Mouse (Mus musculus): ENCODE measurements around the gene Ccdc6. TPM values are rescaled to one million over a fixed set of nuclear protein-coding genes. Genes with fewer than 3 reads are reported as not detected.

The Ccdc6 gene
- polyA plus RNA-seq, 1 experiment from 2014 or later: 18.3 TPM

DNA sequence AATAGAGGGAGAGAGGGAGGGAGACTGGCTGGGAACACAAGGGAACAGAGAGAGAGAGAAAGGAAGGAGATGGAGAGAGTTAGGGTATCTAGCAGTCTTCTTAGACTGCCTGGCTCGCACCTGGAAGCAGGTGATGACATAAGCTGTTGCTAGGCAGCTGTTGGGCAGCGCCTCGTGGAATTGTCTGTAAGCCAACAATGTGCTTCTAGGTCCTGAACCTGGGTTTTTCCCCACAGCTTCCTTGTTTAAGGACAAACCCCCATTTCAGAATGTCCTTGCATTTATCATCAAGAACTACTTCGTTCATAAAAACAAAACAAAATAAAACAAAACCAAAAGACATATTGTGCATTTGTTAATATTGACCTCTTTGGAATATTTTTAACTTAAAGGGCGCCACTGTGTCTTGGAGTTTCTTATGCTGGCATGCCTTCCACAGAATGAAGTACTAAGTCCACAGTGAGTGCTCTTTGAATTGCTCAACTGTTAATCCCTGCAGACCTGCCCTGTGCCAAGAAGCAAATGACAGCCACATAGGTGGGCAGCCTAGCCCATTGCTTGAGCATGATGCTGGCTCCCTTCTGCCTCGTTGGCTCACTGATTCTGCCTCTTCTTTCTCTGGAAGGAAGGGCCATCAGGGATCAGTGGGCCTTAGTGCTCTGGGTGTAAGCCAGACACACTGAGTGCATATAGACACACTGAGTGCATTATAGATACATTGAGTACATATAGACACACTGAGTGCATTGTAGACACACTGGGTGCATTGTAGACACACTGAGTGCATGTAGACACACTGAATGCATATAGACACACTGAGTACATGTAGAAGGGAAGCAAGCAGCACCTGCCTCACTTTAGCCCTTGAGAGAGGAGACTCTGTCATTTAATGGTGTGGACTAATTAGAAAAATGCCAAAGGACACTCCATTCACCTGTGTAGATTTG, 29.5 kb upstream of the Ccdc6 start:
- H3K9ac ChIP-seq (replicated peaks; ENCODE audit: low read length): no peak overlapping the region
- H3K36me3 ChIP-seq (ENCODE audit: insufficient read depth, low read length): no peaks in the 10 kb centered on the region
- 58% methylated on average over 6 of the region's 6 CpGs for WGBS
- H3K27me3 ChIP-seq (ENCODE audit: insufficient read depth, low read length): no peaks in the 10 kb centered on the region
- H3K9me3 ChIP-seq (ENCODE audit: low read length): peaks cover 3% of the 10 kb centered on the region; the same call in 1 of the 2 replicates
- H3K4me3 ChIP-seq (ENCODE audit: low read length): no peak overlapping the region
- no peaks in the 10 kb centered on the region for H3K4me1 ChIP-seq (ENCODE audit: insufficient read depth, low read length)
- ATAC-seq (ENCODE audit: low FRiP score, low TSS enrichment): no peak
- no peak overlapping the region for H3K27ac ChIP-seq (ENCODE audit: low read length)
- H3K4me2 ChIP-seq (replicated peaks; ENCODE audit: low read depth, low read length): no peak overlapping the region

DNA sequence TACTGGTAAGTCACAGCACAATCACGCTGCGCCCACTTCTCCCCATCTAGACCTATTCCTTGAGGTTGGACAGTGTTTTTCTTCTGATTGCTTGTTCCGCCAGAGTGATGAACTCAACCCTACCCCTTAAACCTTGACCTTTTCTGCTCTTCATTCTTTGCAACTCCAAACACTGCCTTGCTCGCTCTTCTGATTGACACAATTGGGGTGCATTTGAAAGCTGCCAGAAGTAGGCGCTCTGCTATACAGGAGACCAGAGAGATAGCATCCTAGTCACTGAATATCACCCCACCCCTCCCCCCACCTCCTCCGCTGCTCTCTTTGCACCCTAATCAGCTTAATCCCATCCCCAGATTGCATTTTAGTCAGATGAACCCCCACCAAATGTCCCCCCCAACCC, 27.6 kb upstream of the Ccdc6 start:
- Histone ChIP-seq H3K27me3 (ENCODE audit: insufficient read depth, low read length) (no peaks in the 10 kb centered on the region), H3K4me3 (ENCODE audit: low read length) (no peak overlapping the region), H3K36me3 (ENCODE audit: insufficient read depth, low read length) (no peaks in the 10 kb centered on the region), H3K27ac (ENCODE audit: low read length) (no peak overlapping the region), H3K9me3 (ENCODE audit: low read length) (peaks cover 3% of the 10 kb centered on the region; the same call in 1 of the 2 replicates), H3K9ac (replicated peaks; ENCODE audit: low read length) (no peak overlapping the region), H3K4me1 (ENCODE audit: insufficient read depth, low read length) (no peaks in the 10 kb centered on the region), H3K4me2 (replicated peaks; ENCODE audit: low read depth, low read length) (no peak overlapping the region)
- ATAC-seq (ENCODE audit: low FRiP score, low TSS enrichment): no peak
- WGBS: 62% methylated on average over 6 of the region's 6 CpGs

DNA sequence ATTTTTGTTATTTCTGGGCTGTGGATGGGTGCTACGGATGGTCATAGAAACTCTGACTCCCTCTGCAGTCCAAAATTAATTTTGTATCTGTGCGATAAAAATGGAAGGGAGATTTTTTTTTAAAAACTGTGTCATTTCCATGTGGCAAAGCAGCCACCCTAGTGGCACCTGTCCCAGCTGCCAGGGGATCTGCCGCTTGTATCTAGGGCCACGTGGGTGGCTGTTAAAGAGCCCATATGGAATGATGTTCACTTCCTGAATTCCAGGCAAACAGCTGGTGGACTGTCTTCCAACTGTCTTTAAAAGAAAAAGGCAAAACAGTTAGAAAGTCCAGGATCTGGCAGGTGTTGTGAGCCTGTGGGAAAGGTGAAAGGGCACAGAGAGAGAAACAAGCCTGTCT, 25.6 kb upstream of the Ccdc6 start:
- Histone ChIP-seq H3K9me3 (ENCODE audit: low read length) (peaks cover 3% of the 10 kb centered on the region; the same call in 1 of the 2 replicates), H3K4me2 (replicated peaks; ENCODE audit: low read depth, low read length) (no peak overlapping the region), H3K4me1 (ENCODE audit: insufficient read depth, low read length) (no peaks in the 10 kb centered on the region), H3K4me3 (ENCODE audit: low read length) (no peak overlapping the region), H3K27ac (ENCODE audit: low read length) (no peak overlapping the region), H3K36me3 (ENCODE audit: insufficient read depth, low read length) (no peaks in the 10 kb centered on the region), H3K9ac (replicated peaks; ENCODE audit: low read length) (no peak overlapping the region), H3K27me3 (ENCODE audit: insufficient read depth, low read length) (no peaks in the 10 kb centered on the region)
- WGBS: 82% methylated on average over 4 of the region's 4 CpGs
- no peak for ATAC-seq (ENCODE audit: low FRiP score, low TSS enrichment)

DNA sequence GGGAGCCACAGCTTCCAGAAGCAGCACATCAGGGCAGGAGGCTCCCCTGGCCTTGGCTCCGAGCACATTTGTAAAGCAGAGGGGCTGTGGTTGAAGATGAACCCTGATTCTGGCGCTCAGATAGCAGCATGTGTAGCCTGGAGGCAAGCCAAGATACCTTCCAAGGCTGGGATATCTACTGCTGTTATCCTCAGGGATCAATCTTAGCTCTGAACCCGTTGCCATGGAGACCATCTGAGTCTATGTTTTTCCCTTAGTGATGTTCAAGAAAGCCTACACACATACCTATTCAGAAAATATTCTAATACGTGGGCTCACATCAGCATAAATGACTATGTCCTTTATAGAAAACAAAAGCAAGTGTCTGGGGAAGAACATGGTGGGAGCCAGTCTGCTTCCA, 19.5 kb upstream of the Ccdc6 start:
- WGBS: 73% methylated on average over 4 of the region's 4 CpGs
- H3K4me1 ChIP-seq (ENCODE audit: insufficient read depth, low read length): peaks cover 20% of the 10 kb centered on the region
- no peak overlapping the region for H3K9ac ChIP-seq (replicated peaks; ENCODE audit: low read length)
- H3K9me3 ChIP-seq (ENCODE audit: low read length): no peaks in the 10 kb centered on the region
- no peak overlapping the region for H3K4me3 ChIP-seq (ENCODE audit: low read length)
- H3K4me2 ChIP-seq (replicated peaks; ENCODE audit: low read depth, low read length): no peak overlapping the region
- ATAC-seq (ENCODE audit: low FRiP score, low TSS enrichment): no peak
- no peaks in the 10 kb centered on the region for H3K36me3 ChIP-seq (ENCODE audit: insufficient read depth, low read length)
- no peak overlapping the region for H3K27ac ChIP-seq (ENCODE audit: low read length)
- H3K27me3 ChIP-seq (ENCODE audit: insufficient read depth, low read length): no peaks in the 10 kb centered on the region

DNA sequence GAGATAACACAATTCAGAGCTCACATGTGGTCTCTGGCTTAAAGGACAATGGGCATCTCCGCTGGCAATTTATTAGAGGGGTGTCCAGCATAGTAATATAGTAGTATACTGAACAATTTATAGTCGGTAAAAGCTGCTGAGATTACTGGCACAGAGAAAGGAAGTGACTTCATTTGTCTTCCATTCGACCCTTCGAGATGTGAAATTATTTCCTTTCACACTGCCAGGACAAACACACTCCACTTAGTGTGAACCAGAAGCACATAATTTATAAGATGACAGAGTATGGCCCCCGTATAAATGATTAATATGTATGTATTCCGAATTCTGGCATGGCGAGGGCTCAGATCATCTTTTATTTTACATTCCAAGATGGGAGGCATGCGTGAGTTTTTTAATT, 16.0 kb upstream of the Ccdc6 start:
- Histone ChIP-seq H3K4me3 (ENCODE audit: low read length) (no peak overlapping the region), H3K36me3 (ENCODE audit: insufficient read depth, low read length) (no peaks in the 10 kb centered on the region), H3K9me3 (ENCODE audit: low read length) (no peaks in the 10 kb centered on the region), H3K27ac (ENCODE audit: low read length) (peak overlapping the region; percentile 89), H3K27me3 (ENCODE audit: insufficient read depth, low read length) (no peaks in the 10 kb centered on the region), H3K4me1 (ENCODE audit: insufficient read depth, low read length) (peaks cover 28% of the 10 kb centered on the region), H3K4me2 (replicated peaks; ENCODE audit: low read depth, low read length) (0 out of 2 replicates have a peak overlapping the region, but pooled peaks have one; percentile 30), H3K9ac (replicated peaks; ENCODE audit: low read length) (no peak overlapping the region)
- ATAC-seq (ENCODE audit: low FRiP score, low TSS enrichment): peak; percentile 70
- 13% methylated on average over 8 of the region's 8 CpGs for WGBS

DNA sequence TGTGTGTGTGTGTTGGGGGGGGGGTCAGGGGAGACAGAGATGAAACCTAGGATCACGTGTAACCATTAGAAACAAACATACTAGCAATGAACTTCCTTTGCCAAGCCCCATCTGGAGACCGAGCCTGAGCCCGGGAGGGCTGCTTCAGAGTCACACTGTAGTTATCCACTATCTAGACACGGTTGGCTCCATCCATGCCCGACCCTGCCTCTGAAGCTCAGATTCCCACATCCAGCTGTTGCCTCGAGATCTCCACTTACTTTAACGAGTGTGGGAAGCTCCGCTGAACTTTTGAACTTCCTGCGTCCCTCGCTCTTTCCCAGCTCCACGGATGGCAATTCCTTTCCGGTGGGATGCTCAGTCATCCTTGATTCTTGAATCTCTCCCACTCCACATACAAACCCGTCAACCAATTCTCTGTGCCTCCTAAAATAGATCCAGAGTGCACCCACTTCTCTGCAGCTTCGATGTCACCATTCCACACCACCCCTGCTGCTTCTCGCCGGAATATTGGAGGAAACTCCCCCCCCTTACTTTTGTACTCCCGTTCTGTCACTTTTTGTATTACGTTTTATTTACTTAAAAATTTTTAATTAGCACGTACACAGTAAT, 15.3 kb upstream of the Ccdc6 start:
- peak overlapping the region; percentile 30 for H3K4me2 ChIP-seq (replicated peaks; ENCODE audit: low read depth, low read length)
- WGBS: 9% methylated on average over 19 of the region's 19 CpGs
- peak; percentile 91 for ATAC-seq (ENCODE audit: low FRiP score, low TSS enrichment)
- peak overlapping the region; percentile 8; the same call in 1 of the 2 replicates for H3K4me3 ChIP-seq (ENCODE audit: low read length)
- no peaks in the 10 kb centered on the region for H3K36me3 ChIP-seq (ENCODE audit: insufficient read depth, low read length)
- peaks cover 28% of the 10 kb centered on the region for H3K4me1 ChIP-seq (ENCODE audit: insufficient read depth, low read length)
- peak overlapping the region; percentile 36; the same call in 1 of the 2 replicates for H3K9ac ChIP-seq (replicated peaks; ENCODE audit: low read length)
- peak overlapping the region; percentile 89 for H3K27ac ChIP-seq (ENCODE audit: low read length)
- no peaks in the 10 kb centered on the region for H3K27me3 ChIP-seq (ENCODE audit: insufficient read depth, low read length)
- no peaks in the 10 kb centered on the region for H3K9me3 ChIP-seq (ENCODE audit: low read length)

DNA sequence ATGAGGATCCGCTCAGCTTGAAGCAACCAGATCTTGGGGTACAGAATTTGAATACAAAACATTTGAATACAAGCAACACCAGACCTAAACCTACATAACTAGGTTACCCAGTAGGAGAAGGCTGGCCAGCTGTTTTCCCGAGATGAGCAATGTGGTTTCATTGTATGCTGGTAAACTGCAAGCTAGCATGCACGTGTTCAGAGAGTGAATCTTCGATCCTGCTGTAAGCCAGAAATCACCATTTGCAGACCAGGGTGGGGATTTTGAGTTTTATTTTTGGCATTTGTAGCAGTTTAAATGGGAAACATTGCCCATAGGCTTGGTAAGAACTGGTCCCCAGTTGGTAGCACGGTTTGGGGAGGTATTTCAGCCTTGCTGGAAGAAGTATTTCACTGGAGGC, 13.7 kb upstream of the Ccdc6 start:
- H3K4me1 ChIP-seq (ENCODE audit: insufficient read depth, low read length): peaks cover 28% of the 10 kb centered on the region
- 88% methylated on average over 5 of the region's 5 CpGs for WGBS
- no peak overlapping the region for H3K4me2 ChIP-seq (replicated peaks; ENCODE audit: low read depth, low read length)
- no peak overlapping the region for H3K4me3 ChIP-seq (ENCODE audit: low read length)
- no peak overlapping the region for H3K27ac ChIP-seq (ENCODE audit: low read length)
- no peak for ATAC-seq (ENCODE audit: low FRiP score, low TSS enrichment)
- no peak overlapping the region for H3K9ac ChIP-seq (replicated peaks; ENCODE audit: low read length)
- peaks cover 8% of the 10 kb centered on the region for H3K9me3 ChIP-seq (ENCODE audit: low read length)
- no peaks in the 10 kb centered on the region for H3K27me3 ChIP-seq (ENCODE audit: insufficient read depth, low read length)
- peaks cover 3% of the 10 kb centered on the region; the same call in 1 of the 2 replicates for H3K36me3 ChIP-seq (ENCODE audit: insufficient read depth, low read length)

DNA sequence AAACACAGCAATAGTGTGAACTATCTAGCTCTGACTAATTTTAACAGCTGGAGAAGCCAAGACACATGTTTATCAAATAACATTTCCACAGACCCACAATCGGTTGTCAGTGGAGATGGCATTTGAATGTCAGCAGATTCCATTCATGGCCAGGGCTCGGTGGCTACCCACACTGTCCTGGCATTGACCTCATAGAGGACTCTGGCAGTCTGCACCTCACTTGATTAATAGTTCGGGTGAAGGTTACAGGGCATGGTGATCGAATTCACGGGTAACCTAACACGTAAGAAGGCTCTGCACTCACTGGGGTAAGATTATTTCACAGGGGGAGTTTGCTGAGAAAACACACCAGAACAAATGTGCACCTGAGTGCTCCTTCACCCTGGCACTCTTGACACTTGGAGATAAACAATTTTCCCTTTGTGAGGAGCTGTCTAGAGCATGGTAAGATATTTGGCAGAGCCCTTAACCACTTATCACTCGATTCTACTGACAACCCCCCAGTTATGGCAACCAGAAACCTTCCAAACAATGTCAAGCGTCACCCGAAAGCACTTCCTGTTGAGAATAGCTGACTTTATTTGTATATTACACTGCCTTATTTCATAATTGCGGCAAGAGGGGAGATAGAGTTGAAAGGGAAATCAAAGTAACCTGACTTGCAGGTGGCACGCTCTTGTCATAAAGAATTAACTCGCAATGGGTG, 11.5 kb upstream of the Ccdc6 start:
- Histone ChIP-seq H3K27ac (ENCODE audit: low read length) (peak overlapping the region; percentile 3; the same call in 1 of the 2 replicates), H3K4me3 (ENCODE audit: low read length) (no peak overlapping the region), H3K4me2 (replicated peaks; ENCODE audit: low read depth, low read length) (no peak overlapping the region), H3K27me3 (ENCODE audit: insufficient read depth, low read length) (no peaks in the 10 kb centered on the region), H3K9me3 (ENCODE audit: low read length) (peaks cover 8% of the 10 kb centered on the region), H3K36me3 (ENCODE audit: insufficient read depth, low read length) (peaks cover 3% of the 10 kb centered on the region; the same call in 1 of the 2 replicates), H3K9ac (replicated peaks; ENCODE audit: low read length) (no peak overlapping the region), H3K4me1 (ENCODE audit: insufficient read depth, low read length) (peaks cover 26% of the 10 kb centered on the region)
- 39% methylated on average over 12 of the region's 12 CpGs for WGBS
- 0 out of 2 replicates have a peak, but pooled peaks have one; percentile 20 for ATAC-seq (ENCODE audit: low FRiP score, low TSS enrichment)

DNA sequence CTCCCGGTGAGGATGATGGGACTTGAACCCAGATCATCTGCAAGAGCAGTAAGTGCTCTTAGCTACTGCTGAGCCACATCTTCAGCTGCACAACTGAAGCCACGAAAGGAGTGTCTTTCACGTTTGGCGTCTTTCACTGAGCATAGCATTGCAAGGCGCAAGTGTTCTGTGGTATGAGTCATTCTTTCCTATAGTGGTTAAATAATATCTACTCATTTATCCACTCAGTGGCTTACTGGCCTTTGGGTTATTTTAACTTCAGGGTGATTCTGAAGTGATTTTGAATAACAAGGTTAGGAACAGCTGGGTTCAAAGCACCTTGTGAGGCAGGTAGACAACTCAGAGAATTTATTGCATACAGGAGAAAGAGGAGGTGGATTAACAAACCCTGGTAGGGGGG, 8.1 kb upstream of the Ccdc6 start:
- ATAC-seq (ENCODE audit: low FRiP score, low TSS enrichment): no peak
- Histone ChIP-seq H3K9me3 (ENCODE audit: low read length) (peaks cover 8% of the 10 kb centered on the region), H3K36me3 (ENCODE audit: insufficient read depth, low read length) (peaks cover 3% of the 10 kb centered on the region; the same call in 1 of the 2 replicates), H3K4me1 (ENCODE audit: insufficient read depth, low read length) (peaks cover 9% of the 10 kb centered on the region), H3K27me3 (ENCODE audit: insufficient read depth, low read length) (no peaks in the 10 kb centered on the region), H3K4me3 (ENCODE audit: low read length) (no peak overlapping the region), H3K9ac (replicated peaks; ENCODE audit: low read length) (no peak overlapping the region), H3K27ac (ENCODE audit: low read length) (no peak overlapping the region), H3K4me2 (replicated peaks; ENCODE audit: low read depth, low read length) (no peak overlapping the region)
- WGBS: 94% methylated on average over 5 of the region's 5 CpGs
